Mouse (Mus musculus): Measurements from ENCODE around the gene Tead1. TPM values are rescaled to one million over a fixed set of nuclear protein-coding genes. Genes with fewer than 3 reads are reported as not detected.

Gene Tead1
- polyA plus RNA-seq, 2 experiments, result 0.75 to 1.1 TPM

GRCm38 (mm10) chr7:112685993-112686392 lies 6.9 kb downstream of the Tead1 start:
- Histone ChIP-seq H3K9ac (replicated peaks) (no peak overlapping the region), H3K36me3 (replicated peaks; ENCODE audit: control insufficient read depth, insufficient read depth, low read depth) (no peaks in the 10 kb centered on the region), H3K27me3 (ENCODE audit: control insufficient read depth, insufficient read depth, low read length) (peaks cover 14% of the 10 kb centered on the region), H3K27ac (no peak overlapping the region), H3K4me2 (ENCODE audit: low read depth) (no peak overlapping the region), H3K4me1 (replicated peaks; ENCODE audit: control insufficient read depth in 2 of 2, insufficient read depth in 2 of 2, low read length in 1 of 2) (0 out of 4 replicates have a peak, but pooled peaks cover 0 to 3% of the 10 kb centered on the region in 2 experiments), H3K9me3 (ENCODE audit: control insufficient read depth, low read length) (no peaks in the 10 kb centered on the region), H3K4me3 (ENCODE audit: insufficient read depth in 1 of 2, low read depth in 2 of 2, low read length in 2 of 2) (no peak overlapping the region)
- 60% methylated on average over 3 of the region's 3 CpGs for WGBS (ENCODE audit: insufficient replicate concordance)
- DNase-seq (ENCODE audit: low read depth in 3 of 3, low spot score in 3 of 3) (no peak), ATAC-seq (ENCODE audit: insufficient read depth) (no peak)
- TF ChIP-seq EP300 (IDR thresholded peaks at IDR 0.05; ENCODE audit: low read depth) (no peak), CTCF (IDR thresholded peaks at IDR 0.05; ENCODE audit: low read depth) (no peak)

- Histone ChIP-seq H3K4me2 (ENCODE audit: low read depth) (no peak overlapping the region), H3K9ac (replicated peaks) (no peak overlapping the region), H3K27me3 (ENCODE audit: control insufficient read depth, insufficient read depth, low read length) (peaks cover 11% of the 10 kb centered on the region), H3K4me3 (ENCODE audit: insufficient read depth in 1 of 2, low read depth in 2 of 2, low read length in 2 of 2) (no peak overlapping the region), H3K27ac (no peak overlapping the region), H3K9me3 (ENCODE audit: control insufficient read depth, low read length) (no peaks in the 10 kb centered on the region), H3K36me3 (replicated peaks; ENCODE audit: control insufficient read depth, insufficient read depth, low read depth) (no peaks in the 10 kb centered on the region), H3K4me1 (replicated peaks; ENCODE audit: control insufficient read depth in 2 of 2, insufficient read depth in 2 of 2, low read length in 1 of 2) (0 out of 4 replicates have a peak, but pooled peaks cover 0 to 5% of the 10 kb centered on the region in 2 experiments)
- TF ChIP-seq EP300 (IDR thresholded peaks at IDR 0.05; ENCODE audit: low read depth) (no peak), CTCF (IDR thresholded peaks at IDR 0.05; ENCODE audit: low read depth) (no peak)
- 36% methylated on average over 10 of the region's 10 CpGs for WGBS (ENCODE audit: insufficient replicate concordance)
- DNase-seq (ENCODE audit: low read depth in 3 of 3, low spot score in 3 of 3) (no peak), ATAC-seq (ENCODE audit: insufficient read depth) (no peak)
These were observed 7.5 kb downstream of the Tead1 start for GRCm38 (mm10) chr7:112686586-112686985.

GRCm38 (mm10) chr7:112688425-112689001 lies 9.4 kb downstream of the Tead1 start:
- H3K9me3 ChIP-seq (ENCODE audit: control insufficient read depth, low read length), result no peaks in the 10 kb centered on the region
- H3K4me3 ChIP-seq (ENCODE audit: insufficient read depth in 1 of 2, low read depth in 2 of 2, low read length in 2 of 2), result no peak overlapping the region
- 27% methylated on average over 9 of the region's 9 CpGs for WGBS (ENCODE audit: insufficient replicate concordance)
- no peak overlapping the region for H3K9ac ChIP-seq (replicated peaks)
- no peaks in the 10 kb centered on the region for H3K36me3 ChIP-seq (replicated peaks; ENCODE audit: control insufficient read depth, insufficient read depth, low read depth)
- H3K27ac ChIP-seq, result no peak overlapping the region
- DNase-seq (ENCODE audit: low read depth in 3 of 3, low spot score in 3 of 3), result no peak
- no peak for TF ChIP-seq EP300 (IDR thresholded peaks at IDR 0.05; ENCODE audit: low read depth)
- TF ChIP-seq CTCF (IDR thresholded peaks at IDR 0.05; ENCODE audit: low read depth), result no peak
- no peak overlapping the region for H3K4me2 ChIP-seq (ENCODE audit: low read depth)
- no peak for ATAC-seq (ENCODE audit: insufficient read depth)
- H3K27me3 ChIP-seq (ENCODE audit: control insufficient read depth, insufficient read depth, low read length), result peaks cover 4% of the 10 kb centered on the region
- 0 out of 4 replicates have a peak, but pooled peaks cover 0 to 5% of the 10 kb centered on the region in 2 experiments for H3K4me1 ChIP-seq (replicated peaks; ENCODE audit: control insufficient read depth in 2 of 2, insufficient read depth in 2 of 2, low read length in 1 of 2)

- 17% methylated on average over 7 of the region's 7 CpGs for WGBS (ENCODE audit: insufficient replicate concordance)
- Histone ChIP-seq H3K9ac (replicated peaks) (no peak overlapping the region), H3K27me3 (ENCODE audit: control insufficient read depth, insufficient read depth, low read length) (no peaks in the 10 kb centered on the region; the same call in 1 of the 2 replicates), H3K9me3 (ENCODE audit: control insufficient read depth, low read length) (no peaks in the 10 kb centered on the region), H3K36me3 (replicated peaks; ENCODE audit: control insufficient read depth, insufficient read depth, low read depth) (no peaks in the 10 kb centered on the region), H3K4me1 (replicated peaks; ENCODE audit: control insufficient read depth in 2 of 2, insufficient read depth in 2 of 2, low read length in 1 of 2) (0 out of 4 replicates have a peak, but pooled peaks cover 0 to 7% of the 10 kb centered on the region in 2 experiments), H3K27ac (no peak overlapping the region), H3K4me2 (ENCODE audit: low read depth) (no peak overlapping the region), H3K4me3 (ENCODE audit: insufficient read depth in 1 of 2, low read depth in 2 of 2, low read length in 2 of 2) (no peak overlapping the region)
- ATAC-seq (ENCODE audit: insufficient read depth) (no peak), DNase-seq (ENCODE audit: low read depth in 3 of 3, low spot score in 3 of 3) (no peak)
- TF ChIP-seq CTCF (IDR thresholded peaks at IDR 0.05; ENCODE audit: low read depth) (no peak), EP300 (IDR thresholded peaks at IDR 0.05; ENCODE audit: low read depth) (no peak)
These were observed 12.0 kb downstream of the Tead1 start for GRCm38 (mm10) chr7:112690836-112691781.

GRCm38 (mm10) chr7:112693566-112693965 lies 14.4 kb downstream of the Tead1 start:
- 74% methylated on average over 10 of the region's 10 CpGs for WGBS (ENCODE audit: insufficient replicate concordance)
- TF ChIP-seq EP300 (IDR thresholded peaks at IDR 0.05; ENCODE audit: low read depth) (no peak), CTCF (IDR thresholded peaks at IDR 0.05; ENCODE audit: low read depth) (no peak)
- no peaks in the 10 kb centered on the region for H3K36me3 ChIP-seq (replicated peaks; ENCODE audit: control insufficient read depth, insufficient read depth, low read depth)
- H3K9me3 ChIP-seq (ENCODE audit: control insufficient read depth, low read length), result no peaks in the 10 kb centered on the region
- no peak overlapping the region for H3K27ac ChIP-seq
- peaks cover 0 to 13% of the 10 kb centered on the region in 2 experiments; a peak in 1 of 4 replicates for H3K4me1 ChIP-seq (replicated peaks; ENCODE audit: control insufficient read depth in 2 of 2, insufficient read depth in 2 of 2, low read length in 1 of 2)
- no peak overlapping the region for H3K4me2 ChIP-seq (ENCODE audit: low read depth)
- no peak for ATAC-seq (ENCODE audit: insufficient read depth)
- DNase-seq (ENCODE audit: low read depth in 3 of 3, low spot score in 3 of 3), result no peak
- no peak overlapping the region for H3K4me3 ChIP-seq (ENCODE audit: insufficient read depth in 1 of 2, low read depth in 2 of 2, low read length in 2 of 2)
- H3K9ac ChIP-seq (replicated peaks), result no peak overlapping the region
- H3K27me3 ChIP-seq (ENCODE audit: control insufficient read depth, insufficient read depth, low read length), result no peaks in the 10 kb centered on the region
